Mouse (Mus musculus): ENCODE results near the gene Lrrc56. TPM values are rescaled to one million over a fixed set of nuclear protein-coding genes. Genes with fewer than 3 reads are reported as not detected.

Gene Lrrc56
- total RNA-seq, 2 experiments from 2014 or later = 2.8 to 4.0 TPM

GRCm38 (mm10) chr7:141191036-141191435, 2.9 kb upstream of the Lrrc56 start:
- intact Hi-C loops (cut with DNase I) = loop anchor here (5.0 kb wide), 1 partner anchor 334 kb away; the partner anchor contains the start of genes Bet1l, Gm45785 and Ric8a
- peak; percentile 31 to 37 for DNase-seq

- intact Hi-C loops (cut with DNase I) = loop anchor here (5.0 kb wide), 1 partner anchor 335 kb away; the partner anchor contains the start of genes Bet1l, Gm45785 and Ric8a
- DNase-seq = no peak
Observed at GRCm38 (mm10) chr7:141191796-141192685, 1.9 kb upstream of the Lrrc56 start.

- intact Hi-C loops (cut with DNase I) = loop anchor here (5.0 kb wide), 1 partner anchor 336 kb away; the partner anchor contains the start of genes Bet1l, Gm45785 and Ric8a
- DNase-seq = no peak
Observed at GRCm38 (mm10) chr7:141192776-141193347, 1.1 kb upstream of the Lrrc56 start.

- DNase-seq = no peak
- intact Hi-C loops (cut with DNase I) = loop anchor here (5.0 kb wide), 1 partner anchor 336 kb away; the partner anchor contains the start of genes Bet1l, Gm45785 and Ric8a
Observed at GRCm38 (mm10) chr7:141193348-141193856, 555 bp upstream of the Lrrc56 start.

- intact Hi-C loops (cut with DNase I) = loop anchor here (5.0 kb wide), 1 partner anchor 337 kb away; the partner anchor contains the start of genes Bet1l, Gm45785 and Ric8a
- DNase-seq = no peak
Observed at GRCm38 (mm10) chr7:141194409-141194808, 452 bp downstream of the Lrrc56 start.

GRCm38 (mm10) chr7:141194830-141195229, 873 bp downstream of the Lrrc56 start:
- DNase-seq = peak; percentile 82 to 87
- intact Hi-C loops (cut with DNase I) = loop anchor here (5.0 kb wide), 1 partner anchor 338 kb away; the partner anchor contains the start of genes Bet1l, Gm45785 and Ric8a

- intact Hi-C loops (cut with DNase I) = no loop called here
- no peak for DNase-seq
Observed at GRCm38 (mm10) chr7:141195754-141196153, 1.8 kb downstream of the Lrrc56 start.

- no peak for DNase-seq
- intact Hi-C loops (cut with DNase I) = no loop called here
Observed at GRCm38 (mm10) chr7:141196619-141197282, 2.8 kb downstream of the Lrrc56 start.

- no peak for DNase-seq
Observed at GRCm38 (mm10) chr7:141198121-141198520, 4.2 kb downstream of the Lrrc56 start.

GRCm38 (mm10) chr7:141204546-141204945, 10.6 kb downstream of the Lrrc56 start:
- intact Hi-C loops (cut with DNase I) = no loop called here
- DNase-seq = no peak

More at GRCm38 (mm10) chr7:141198121-141198520, 4.2 kb downstream of the Lrrc56 start:
- intact Hi-C loops (cut with DNase I) = no loop called here

- DNase-seq = no peak
- intact Hi-C loops (cut with DNase I) = no loop called here
Observed at GRCm38 (mm10) chr7:141205504-141205903, 11.5 kb downstream of the Lrrc56 start.

- DNase-seq = no peak
- intact Hi-C loops (cut with DNase I) = no loop called here
Observed at GRCm38 (mm10) chr7:141206182-141206937, 12.4 kb downstream of the Lrrc56 start.

GRCm38 (mm10) chr7:141209526-141209925, 15.6 kb downstream of the Lrrc56 start:
- intact Hi-C loops (cut with DNase I) = no loop called here
- DNase-seq = no peak

- intact Hi-C loops (cut with DNase I) = no loop called here
- no peak for DNase-seq
Observed at GRCm38 (mm10) chr7:141210137-141210536, 16.2 kb downstream of the Lrrc56 start.

- no peak for DNase-seq
- intact Hi-C loops (cut with DNase I) = no loop called here
Observed at GRCm38 (mm10) chr7:141210606-141211131, 16.7 kb downstream of the Lrrc56 start.

- intact Hi-C loops (cut with DNase I) = no loop called here
Observed at GRCm38 (mm10) chr7:141213133-141213532, 19.2 kb downstream of the Lrrc56 start.

GRCm38 (mm10) chr7:141213605-141214235, 19.8 kb downstream of the Lrrc56 start, which contains the start of gene Lmntd2:
Gene Lmntd2 (minus strand): TSS chr7:141214080.
- intact Hi-C loops (cut with DNase I) = no loop called here
- DNase-seq = no peak

More at GRCm38 (mm10) chr7:141213133-141213532, 19.2 kb downstream of the Lrrc56 start:
- DNase-seq = no peak

- intact Hi-C loops (cut with DNase I) = no loop called here
Observed at GRCm38 (mm10) chr7:141214310-141214709, 20.4 kb downstream of the Lrrc56 start.

More at GRCm38 (mm10) chr7:141214310-141214709, 20.4 kb downstream of the Lrrc56 start:
- DNase-seq = no peak

Data from heart, postnatal 36 days (tissue).